Mouse (Mus musculus) frontal cortex, adult (tissue): ENCODE results near the gene Gm4787.
A peak's percentile ranks its signal among the peaks of the same experiment; 100 is the strongest.
"Not testable (repeated sequence)": the region's sequence is repeated elsewhere in the genome, so short reads cannot be mapped to it uniquely, and the experiment has no call there.

Source experiments
- ATAC-seq: cut with Nextera tagmentation; 2 replicates; pipeline ENCODE4 v1.9.2; 2017; ENCODE audit warnings: mild to moderate bottlenecking, moderate library complexity, mixed read lengths; ENCODE audit not compliant: low TSS enrichment

Gene Gm4787

DNA sequence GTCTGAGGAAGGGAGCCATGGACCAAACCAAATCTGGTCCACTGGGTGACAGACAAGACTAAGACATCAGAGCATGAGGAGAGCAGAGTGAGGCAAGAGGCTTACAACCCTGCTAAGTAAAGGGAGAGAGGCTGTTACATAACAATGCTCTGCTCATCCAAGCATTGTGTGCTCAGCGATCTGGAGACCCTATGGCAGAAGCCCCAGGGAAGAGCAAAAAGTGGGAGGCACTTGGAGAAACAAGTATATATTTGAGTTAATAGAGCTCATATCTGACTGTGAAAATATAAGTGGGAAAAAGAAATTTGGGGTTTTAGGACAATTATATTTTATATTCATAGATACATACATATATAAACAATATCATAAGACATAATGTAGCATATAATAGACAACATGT, at the start of gene Gm4787:
TSS of gene Gm4787 (minus strand) at position 101 of the 400 bp plus-strand sequence.
- not testable (repeated sequence) for ATAC-seq

DNA sequence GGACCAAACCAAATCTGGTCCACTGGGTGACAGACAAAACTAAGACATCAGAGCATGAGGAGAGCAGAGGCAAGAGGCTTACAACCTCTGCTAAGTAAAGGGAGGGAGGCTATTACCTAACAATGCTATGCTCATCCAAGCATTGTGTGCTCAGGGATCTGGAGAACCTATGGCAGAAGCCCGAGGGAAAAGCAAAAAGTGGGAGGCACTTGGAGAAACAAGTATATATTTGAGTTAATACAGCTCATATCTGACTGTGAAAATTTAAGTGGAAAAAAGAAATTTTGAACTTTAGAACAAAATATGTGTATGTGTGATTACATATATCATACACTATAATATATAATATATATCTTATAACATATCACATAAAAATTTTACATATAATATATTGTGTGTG, 42.6 kb upstream of the Gm4787 start, which contains the start of gene Adam4:
TSS of gene Adam4 (minus strand) at position 101 of the 400 bp plus-strand sequence.
- ATAC-seq: no peak

DNA sequence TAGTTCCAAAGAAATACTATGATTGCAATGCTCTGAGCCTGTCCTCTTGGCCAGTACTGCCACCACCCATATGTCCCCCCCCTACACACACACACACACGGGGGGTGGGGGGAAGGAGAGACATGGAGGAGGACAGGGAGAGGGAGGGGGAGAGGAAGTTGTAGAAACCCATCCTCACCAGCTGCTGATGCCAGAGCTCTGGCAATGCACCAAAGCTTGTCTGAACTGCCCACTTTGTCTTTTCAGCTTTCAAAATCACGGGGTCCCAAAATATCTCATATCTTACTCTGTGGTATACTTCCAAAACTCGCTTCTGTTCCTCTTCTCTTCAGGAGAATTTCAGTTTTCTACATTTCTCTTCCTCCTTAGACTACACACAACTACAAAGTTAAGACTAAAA, 33.9 kb upstream of the Gm4787 start:
- ATAC-seq: peak; percentile 27; the same call in 1 of the 2 replicates

DNA sequence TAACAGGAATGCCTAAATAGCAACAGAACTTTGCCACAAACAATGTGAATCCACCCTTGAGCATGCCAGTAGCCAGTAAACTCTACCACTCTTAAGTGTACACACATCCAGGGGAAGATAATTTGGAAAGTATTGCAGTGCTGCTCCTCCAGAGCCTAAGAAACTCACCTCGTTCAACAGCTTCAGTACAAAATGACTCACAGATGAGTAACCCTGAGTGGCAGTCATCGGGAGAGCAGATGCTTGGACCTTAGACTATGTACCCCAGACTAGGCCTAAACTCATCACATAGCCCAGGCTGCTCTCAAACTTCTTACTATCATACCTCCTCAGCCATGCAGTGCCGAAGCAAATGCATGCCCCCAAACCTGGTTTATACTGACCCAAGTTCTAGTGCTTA, 29.7 kb upstream of the Gm4787 start:
- no peak for ATAC-seq

DNA sequence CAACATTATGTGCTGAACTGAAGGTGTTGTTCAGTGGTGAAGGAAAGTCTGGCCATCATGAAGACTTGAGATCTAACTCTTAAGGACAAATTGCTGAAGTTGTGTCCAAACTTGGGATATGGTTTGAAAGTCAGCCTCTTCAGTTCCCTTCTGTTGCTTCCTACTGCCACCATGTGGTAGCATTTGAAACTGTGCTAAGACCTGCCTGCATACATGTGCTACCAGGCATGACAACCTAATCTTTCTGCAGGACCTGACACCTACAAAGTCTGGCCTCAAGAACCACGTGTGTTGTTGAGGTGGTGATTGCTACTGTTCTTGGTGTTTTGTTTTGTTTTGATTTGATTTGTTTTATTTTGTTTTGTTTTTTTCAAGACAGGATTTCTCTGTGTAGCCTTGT, 22.9 kb upstream of the Gm4787 start:
- peak; percentile 89 for ATAC-seq

DNA sequence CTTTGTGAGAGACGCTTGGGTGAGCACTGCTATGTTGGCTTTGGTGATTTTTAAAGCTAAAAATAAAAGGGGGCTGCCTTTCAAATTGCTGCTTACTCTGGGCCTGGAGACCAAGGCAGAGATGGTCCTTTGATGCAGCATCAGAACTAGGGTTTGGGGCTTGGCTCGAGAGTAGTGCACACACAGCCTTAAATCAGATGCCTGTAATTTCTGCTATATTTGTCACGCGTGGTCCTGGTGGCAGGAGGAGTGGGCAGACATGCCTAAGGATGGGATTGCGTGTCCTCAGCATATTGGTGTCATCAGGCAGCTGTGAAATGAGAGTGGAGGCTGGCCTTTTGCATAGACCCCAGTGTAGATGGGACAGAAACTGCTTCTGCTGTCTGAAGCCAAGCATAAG, 45.4 kb downstream of the Gm4787 start:
- ATAC-seq: no peak

DNA sequence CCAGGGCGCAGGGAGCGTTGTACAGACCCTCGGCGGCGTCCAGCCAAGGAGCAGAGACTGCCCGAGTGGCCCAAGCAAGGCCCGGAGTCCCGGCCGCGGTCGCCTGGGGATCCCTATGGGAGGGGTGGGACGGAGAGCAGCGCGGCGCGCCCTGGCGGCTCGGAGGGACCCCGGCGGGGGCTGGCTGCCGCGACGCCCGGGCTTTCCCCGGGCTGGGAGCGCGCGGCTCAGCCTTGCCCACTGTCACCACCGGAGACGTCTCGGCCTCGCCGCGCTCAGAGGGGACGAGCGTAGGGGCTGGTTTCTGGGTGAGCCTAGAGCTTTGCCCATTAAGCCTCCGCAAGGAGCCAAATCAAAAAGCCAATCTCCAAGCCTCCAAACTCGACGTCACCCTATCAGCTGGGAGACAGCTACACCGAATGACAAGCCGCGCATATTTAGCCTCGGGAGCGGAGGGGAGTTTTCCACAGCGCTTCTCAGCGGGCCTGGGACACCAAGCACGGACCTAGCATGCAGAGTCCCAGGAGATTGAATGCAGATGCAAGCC, 46.3 kb downstream of the Gm4787 start, which contains the start of gene Slc8a3:
TSS of gene Slc8a3 (minus strand) at position 306 of the 547 bp plus-strand sequence.
- peak; percentile 70 for ATAC-seq

DNA sequence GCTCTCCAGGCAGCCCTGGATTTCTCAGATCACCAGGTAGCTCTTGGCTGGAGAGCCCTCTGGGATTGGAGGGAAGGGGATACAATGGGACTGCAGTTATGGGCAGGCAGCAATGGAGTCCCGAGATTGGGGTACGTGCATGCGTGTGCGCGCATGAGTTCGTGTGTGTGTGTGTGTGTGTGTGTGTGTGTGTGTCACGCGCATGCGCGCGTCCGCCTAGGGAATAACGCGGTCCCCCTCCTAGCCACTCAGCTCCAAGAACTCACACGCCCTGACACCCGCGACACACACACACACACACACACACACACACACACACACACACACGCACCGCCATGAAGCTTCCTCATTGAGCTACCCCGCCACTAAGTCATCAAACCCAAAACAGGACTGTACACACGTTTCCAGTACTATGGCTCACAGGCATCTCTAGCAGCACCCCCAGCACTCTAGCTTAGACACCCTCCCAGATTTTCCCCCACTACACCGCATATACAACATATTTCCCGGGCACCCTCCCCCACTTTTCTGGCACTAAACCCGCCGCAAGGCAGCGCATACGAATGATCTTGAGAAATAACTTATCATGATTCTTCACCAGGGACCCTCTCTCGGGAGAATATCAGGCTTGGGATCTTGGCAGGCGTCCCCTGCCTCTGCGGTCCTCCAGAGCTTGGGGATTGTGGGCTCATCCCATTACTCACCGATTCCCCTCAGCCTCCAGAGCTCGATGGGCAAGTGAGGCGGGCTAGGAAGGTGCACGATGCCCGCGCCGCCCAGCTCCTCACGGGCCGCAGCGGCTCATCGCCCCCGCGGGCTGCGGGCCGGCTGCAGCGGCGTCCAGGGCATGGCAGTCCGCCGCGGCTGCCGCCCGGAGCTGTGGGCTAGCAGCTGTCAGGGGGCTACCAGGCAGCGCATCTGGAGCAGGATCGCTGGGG, 47.1 kb downstream of the Gm4787 start:
- ATAC-seq: peak; percentile 44

DNA sequence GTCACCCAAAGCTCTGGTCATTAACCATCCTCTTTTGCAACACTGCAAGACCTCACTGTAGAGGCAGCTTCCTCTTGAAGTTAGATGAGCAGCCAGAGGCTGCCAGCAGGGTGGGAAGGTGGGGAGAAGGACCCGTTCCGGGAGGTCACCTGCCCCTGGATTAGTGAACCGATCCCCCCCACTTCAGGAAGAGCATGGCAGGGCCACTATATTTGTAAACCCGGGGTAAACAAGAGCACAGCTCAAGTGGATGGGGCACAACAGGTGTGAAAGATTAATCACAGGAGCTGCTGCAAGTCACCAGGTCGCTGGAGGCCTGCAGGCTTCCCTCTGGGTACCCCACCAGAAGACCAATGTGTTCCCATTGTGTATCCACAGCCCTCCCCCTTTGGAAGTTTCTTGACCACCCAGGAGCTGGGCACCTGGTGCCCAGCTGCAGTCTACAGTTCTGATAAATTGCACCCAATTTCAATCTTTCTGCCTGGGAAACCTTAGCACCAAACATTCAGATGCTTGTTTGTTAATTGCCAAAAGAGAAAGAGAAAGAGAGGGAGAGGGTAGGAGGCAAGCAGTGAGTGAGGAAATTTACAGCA, 48.1 kb downstream of the Gm4787 start:
- ATAC-seq: no peak
